Mouse (Mus musculus) mature B cell (primary cell): ENCODE measurements around the gene Cryga.
"Not testable (repeated sequence)": the region's sequence is repeated elsewhere in the genome, so short reads cannot be mapped to it uniquely, and the experiment has no call there.

Experiments
- in situ Hi-C: fragments of 300-500 bp; cut with MboI; formaldehyde crosslinking; loops from 2 replicates; pipeline ENCODE4 v1.14.3; 2019

The Cryga gene

DNA sequence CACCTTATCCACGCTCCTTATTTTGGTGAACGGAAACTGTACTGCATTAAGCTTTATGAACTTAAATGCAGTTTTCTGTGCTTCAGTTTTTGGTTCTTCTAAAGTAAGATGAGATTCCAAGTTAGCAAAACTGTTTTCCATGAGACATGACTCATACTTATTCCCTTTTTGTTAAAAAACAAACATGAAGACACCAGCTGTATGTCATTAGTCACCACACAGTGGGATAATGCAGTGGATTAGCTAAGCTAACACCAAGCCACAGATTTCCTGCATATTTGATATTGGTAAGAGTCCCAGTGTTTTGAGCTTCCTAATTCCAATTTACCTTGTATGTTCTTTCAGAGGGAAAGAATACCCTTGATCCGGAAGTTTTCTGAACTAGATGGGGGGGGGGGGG is 11.6 kb downstream of the Cryga start:
- in situ Hi-C loops, result no loop called here

DNA sequence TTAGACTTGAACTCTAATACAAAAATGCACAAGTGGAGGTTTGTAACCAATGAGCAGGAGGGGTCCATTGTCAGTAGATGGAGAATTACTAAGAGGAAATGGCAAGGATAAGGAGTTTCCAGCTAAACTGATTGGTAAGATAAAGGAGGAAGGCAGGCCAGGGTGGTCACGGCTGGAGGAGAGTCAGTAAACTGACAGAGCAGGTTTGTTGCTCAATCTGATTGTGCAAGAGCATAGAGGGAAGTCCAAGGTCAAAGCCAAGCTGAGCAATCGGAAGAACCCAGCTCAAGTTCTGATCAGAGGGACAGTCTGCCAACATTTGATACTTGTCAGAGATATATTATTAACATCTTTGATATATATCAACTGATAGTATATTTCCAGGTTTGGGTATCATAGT is 12.8 kb downstream of the Cryga start:
- in situ Hi-C loops, result no loop called here

DNA sequence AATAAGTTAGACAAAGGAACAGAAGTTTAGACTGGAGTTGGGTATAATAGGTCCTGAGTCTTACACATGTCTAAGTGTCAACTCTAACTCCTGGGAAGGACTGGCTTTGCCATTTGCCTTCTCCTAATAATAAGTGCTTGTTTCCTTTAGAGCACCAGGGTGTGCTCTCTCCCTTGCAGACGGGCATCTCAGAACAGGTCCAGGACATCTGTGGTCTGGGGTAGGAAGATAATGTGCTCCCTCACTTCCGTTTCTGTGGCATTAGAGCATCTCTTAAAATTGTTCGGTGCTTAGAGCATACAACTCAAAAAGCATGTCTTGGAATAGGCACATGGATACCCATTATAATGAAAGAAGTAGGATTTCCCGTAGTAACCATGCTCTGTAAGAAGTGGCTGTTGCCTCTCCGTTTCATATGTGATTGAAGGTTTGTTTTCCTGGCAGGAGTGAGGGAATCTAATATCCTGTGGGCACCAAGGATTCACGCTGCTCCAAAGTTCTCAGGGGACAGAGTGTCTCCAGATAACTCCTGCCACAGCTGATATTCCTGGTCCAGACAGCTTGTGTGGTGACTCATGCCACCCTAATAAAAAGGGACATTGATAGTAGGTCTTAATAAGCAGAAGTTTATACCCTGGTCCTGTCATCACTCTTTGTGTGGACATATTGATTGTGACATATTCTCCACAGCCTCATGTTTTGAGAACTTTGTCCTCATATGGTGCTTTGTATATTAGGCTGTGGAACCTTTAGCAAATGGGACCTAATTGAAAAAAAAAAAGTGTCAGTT is 14.4 kb downstream of the Cryga start:
- in situ Hi-C loops, result no loop called here

DNA sequence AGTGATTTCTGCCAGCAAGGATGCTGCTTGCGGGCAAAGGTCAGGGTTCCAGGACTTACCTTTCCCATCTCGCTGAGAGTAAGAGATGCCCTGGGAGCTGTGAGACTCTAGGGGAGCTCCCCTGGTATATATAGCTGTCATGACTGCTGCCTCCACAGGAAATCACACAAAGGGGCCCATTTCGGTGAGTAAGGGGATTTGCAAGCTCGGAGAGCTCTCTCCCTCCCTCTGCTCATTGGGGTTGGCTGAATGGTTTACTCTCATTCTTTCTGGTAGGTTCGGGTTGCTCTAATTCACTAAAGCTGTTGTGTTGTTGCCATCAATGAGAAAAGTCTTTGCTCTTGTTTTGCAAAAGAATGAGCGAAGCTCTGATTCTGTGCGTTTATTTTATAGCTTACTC is 21.0 kb downstream of the Cryga start, which contains the start of gene Crygb:
Gene Crygb, minus strand, starts transcription at position 101 of the 400 bp plus-strand sequence.
- in situ Hi-C loops, result no loop called here

DNA sequence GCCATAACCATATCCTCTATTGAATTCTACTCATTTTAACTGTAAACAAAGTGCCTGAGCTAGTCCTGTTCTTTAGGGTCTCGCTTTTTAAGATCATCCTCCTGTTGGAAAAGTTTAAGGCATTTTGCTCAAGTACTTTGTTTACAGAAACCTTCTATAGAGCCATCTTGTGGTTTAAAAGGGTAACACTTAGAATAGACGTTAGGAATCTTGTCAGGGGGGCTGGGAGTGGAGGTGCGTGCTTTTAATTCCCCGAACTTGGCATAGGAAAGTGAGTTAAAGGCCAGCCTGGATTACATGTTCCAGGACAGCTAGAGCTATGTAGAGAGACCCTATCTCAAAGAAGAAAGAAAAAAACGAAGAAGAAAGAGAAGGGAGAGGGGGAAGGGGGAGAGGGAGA is 27.6 kb downstream of the Cryga start:
- in situ Hi-C loops, result no loop called here

DNA sequence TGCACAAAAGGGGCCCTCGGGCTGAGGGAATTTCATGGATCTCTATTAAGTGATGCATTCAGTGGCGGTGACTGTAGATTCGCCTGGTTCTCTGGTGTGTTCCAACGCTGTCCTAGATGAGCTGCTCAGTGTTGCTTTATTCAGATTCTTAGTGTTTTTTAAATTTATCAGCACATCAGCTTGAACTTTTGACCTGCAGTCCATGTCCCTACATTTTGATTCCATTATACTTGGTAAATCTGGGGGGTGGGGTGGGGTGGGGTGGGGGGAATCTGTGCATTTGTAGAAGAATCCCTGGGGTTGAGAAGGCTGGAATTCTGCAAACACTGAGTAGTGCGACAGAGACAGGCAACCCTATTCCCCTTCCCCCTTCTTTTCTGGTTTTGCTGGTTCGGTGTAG is 29.6 kb downstream of the Cryga start, which contains the start of gene Crygc:
Gene Crygc, minus strand, starts transcription at position 101 of the 400 bp plus-strand sequence.
- in situ Hi-C loops, result no loop called here

DNA sequence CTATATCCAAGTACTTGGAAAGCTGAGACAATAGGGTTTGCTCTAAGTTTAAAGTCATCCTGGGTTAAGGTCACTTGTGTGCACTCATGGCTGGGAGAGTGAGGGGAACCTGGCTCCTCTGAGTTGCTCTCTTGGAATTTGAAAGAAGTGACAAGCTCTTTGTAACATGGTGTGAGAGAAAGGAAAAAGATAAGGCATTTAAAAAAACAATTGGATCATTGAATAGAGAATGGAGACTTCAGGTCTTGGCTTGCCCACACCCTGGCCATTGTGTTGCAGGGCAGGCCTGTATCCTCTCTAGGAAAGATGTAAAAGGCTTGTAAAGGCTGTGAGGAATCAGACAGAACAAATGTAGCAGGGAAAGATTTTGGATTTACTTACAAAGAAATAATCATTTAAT is 35.3 kb downstream of the Cryga start:
- in situ Hi-C loops, result no loop called here

DNA sequence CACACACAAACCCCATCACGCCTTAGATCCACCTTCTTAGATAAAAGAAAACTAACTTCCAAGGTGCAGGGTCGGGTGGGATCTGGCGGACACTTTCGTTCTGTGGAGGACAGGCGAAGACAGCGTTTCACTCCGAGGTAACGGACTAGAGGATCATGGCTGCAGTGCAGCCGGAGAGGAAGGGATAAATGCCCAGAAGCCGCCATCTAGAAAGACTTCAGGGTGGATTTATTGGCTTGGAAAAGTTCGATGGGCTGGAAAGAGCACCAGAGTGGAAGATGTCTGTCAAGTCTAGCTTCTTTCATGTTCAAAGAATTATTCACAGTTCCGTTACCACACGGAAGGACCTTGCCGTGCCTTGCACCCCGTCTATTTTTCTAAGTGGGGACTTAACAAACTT is 39.0 kb downstream of the Cryga start:
- in situ Hi-C loops, result no loop called here

DNA sequence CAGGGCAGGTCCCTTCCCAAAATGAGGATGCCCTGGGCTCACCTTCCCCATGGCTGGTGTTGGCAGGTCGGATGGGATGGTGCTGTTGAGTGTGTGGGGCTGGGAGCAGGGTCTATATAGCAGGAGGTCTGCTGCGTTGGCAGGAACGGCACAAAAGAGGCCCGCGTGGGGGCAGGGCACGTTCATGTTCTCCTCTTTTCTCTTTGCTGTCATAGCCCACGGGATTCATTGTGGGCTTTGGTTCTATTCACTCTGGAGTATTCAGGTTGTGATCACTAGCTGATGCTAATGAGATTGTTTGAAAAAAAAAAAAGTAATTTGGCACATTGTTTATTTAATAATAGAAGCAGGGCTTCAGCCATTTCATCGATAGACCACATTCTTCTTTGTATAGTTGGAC is 39.8 kb downstream of the Cryga start, which contains the start of gene Crygd:
Gene Crygd, minus strand, starts transcription at position 101 of the 400 bp plus-strand sequence.
- in situ Hi-C loops, result no loop called here

DNA sequence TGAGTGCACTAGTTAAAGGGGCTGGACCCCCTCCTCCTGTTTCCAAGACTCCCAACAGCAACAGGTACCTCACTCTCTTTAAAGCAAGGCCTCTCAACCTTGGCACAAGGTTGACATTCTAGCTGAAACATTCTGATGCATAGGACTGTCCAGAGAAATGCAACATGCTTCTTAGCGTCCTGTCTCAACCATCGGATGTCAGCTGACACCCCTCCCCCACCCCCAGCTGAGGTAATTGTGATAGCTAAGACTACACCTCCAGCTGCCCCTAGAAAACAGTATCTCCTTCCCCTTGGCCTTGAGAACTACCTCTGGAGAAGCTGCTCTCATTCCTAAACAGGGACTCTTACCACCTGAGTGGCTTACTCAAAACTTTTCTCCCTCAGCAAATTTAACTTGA is 51.0 kb downstream of the Cryga start:
- in situ Hi-C loops, result no loop called here

DNA sequence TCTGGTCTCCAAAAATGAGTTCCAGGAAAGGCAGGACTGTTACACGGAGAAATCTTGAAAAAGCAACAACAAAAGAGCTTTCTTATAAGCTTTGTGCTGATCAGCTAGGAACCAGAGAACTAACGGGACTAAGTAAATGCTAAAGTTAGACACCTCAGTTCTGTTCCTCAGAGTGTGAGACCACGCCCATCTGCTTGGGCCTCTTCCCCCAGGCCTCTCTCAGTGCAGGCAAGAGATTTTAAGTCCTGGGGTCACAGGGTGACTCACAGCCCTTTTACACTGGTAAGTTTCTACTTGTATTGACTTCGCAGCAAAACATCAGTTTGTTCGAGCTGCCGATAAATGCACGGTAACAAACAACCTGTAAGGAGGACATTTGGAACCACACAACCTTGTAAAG is 51.5 kb downstream of the Cryga start:
- in situ Hi-C loops, result no loop called here

DNA sequence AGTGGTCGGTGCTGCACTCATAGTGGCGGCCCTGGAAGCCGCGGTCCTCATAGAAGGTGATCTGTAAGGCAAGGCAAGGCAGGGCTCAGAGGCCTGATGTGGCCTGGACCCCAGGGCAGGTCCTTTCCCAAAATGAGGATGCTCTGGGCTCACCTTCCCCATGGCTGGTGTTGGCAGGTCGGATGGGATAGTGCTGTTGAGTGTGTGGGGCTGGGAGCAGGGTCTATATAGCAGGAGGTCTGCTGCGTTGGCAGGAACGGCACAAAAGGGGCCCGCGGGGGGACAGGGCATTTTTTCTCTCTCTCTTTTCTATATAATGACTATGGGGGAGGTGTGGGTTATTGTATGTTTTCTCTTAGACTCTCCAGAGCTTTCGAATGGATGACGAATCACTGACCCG is 52.2 kb downstream of the Cryga start, which contains the start of gene Cryge:
Gene Cryge, minus strand, starts transcription at position 198 of the 400 bp plus-strand sequence.
- in situ Hi-C loops, result not testable (repeated sequence)
